Mouse (Mus musculus): ENCODE measurements around the gene Foxo1.

GRCm38 (mm10) chr3:52342226-52342625 is 74.1 kb downstream of the Foxo1 start:
- TF ChIP-seq GATA1 (IDR thresholded peaks at IDR 0.05; ENCODE audit: borderline replicate concordance, low read length) (no peak), FLI1 (IDR thresholded peaks at IDR 0.05; ENCODE audit: low read length) (no peak)

Data from megakaryocyte, embryonic 14.5 days (primary cell).